Mouse (Mus musculus) left cerebral cortex, adult 18-20 months (tissue): ENCODE measurements around the gene Pdss2. TPM values are rescaled to one million over a fixed set of nuclear protein-coding genes. Genes with fewer than 3 reads are reported as not detected.
A peak's percentile ranks its signal among the peaks of the same experiment; 100 is the strongest.
"Not testable (repeated sequence)": the region's sequence is repeated elsewhere in the genome, so short reads cannot be mapped to it uniquely, and the experiment has no call there.

Experiments used
- DNase-seq, 2 experiments: peaks; one replicate each; pipeline ENCODE4 v3.0.0; 2021 to 2022; ENCODE audit warnings: low spot score in 2 of 2, mixed read lengths in 1 of 2
- total RNA-seq, 2 experiments: library from RNA; stranded (reverse); gene quantifications; 2 replicates each; pipeline ENCODE4 v1.2.3; 2021

Gene Pdss2
- total RNA-seq, 2 experiments from 2014 or later = 16.5 to 19.3 TPM

DNA sequence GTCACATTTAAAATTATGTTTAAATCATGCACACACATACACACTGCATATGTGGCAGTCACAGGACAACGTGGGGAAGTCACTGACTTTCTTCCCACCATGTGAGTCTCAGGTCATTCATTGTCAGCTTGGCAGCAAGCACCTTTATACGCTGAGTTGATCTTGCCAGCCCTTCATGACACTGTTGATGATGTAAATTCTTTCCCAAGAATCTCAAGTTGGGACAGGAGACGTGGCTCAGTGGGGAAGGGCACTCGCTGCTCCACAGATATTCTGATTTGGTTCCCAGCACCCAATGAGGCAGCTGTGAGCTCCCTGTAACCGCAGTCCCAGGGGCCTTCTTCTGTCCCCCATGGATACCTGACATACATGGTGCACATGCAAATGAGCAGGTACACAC is 147.3 kb downstream of the Pdss2 start:
- no peak for DNase-seq

- no peak for DNase-seq
Measured at GRCm38 (mm10) chr10:43372315-43372714, 151.0 kb downstream of the Pdss2 start.

- no peak for DNase-seq
Measured at GRCm38 (mm10) chr10:43373035-43373434, 151.7 kb downstream of the Pdss2 start.

- no peak for DNase-seq
Measured at GRCm38 (mm10) chr10:43373666-43374065, 152.4 kb downstream of the Pdss2 start.

- no peak for DNase-seq
Measured at GRCm38 (mm10) chr10:43375286-43375685, 154.0 kb downstream of the Pdss2 start.

- no peak for DNase-seq
Measured at GRCm38 (mm10) chr10:43376749-43377148, 155.5 kb downstream of the Pdss2 start.

GRCm38 (mm10) chr10:43378279-43378678 is 157.0 kb downstream of the Pdss2 start:
- DNase-seq = peak; percentile 43 to 60

DNA sequence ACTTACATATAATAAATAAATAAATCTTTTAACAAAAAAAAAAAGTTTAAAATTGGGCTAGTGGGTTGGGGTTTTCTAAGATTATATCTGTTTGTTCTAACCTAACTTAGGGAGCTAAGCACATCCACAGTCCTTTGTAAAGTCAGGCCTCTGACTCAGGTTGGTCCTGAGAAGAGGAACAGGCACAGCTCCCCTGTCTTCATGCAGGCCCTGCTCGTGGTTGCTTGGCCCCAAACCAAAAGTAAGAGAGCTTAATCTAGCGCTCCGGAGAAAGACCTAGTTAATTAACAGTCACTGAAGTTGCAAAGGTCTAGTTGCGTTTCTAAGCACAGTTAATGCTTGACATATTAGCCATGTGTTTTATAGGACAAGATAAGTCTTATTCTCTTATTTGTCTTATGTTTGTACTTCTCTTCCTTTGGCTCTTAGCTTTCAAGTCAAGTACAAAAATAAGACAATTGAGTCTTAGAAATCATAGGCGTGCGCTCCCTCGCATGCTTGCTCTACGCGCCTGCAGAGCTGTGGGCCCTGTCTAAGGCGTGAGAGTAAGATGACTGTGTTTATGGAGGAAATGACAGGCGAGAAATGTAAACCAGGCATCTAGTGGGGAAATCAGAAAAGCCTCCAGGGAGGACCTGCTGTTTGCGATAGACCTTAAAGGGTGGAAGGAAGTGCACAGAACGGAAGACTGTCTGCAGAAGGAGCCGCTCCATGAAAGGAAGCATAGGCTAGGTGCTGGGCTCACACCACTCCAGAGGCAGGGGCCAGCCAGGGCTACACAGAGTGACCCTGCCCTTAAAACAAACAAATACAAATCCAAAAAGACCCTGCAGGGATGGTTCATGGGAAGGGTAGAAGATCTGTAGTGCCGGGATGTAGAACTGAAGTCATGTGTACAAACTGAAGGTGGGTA is 157.7 kb downstream of the Pdss2 start:
- DNase-seq = no peak

DNA sequence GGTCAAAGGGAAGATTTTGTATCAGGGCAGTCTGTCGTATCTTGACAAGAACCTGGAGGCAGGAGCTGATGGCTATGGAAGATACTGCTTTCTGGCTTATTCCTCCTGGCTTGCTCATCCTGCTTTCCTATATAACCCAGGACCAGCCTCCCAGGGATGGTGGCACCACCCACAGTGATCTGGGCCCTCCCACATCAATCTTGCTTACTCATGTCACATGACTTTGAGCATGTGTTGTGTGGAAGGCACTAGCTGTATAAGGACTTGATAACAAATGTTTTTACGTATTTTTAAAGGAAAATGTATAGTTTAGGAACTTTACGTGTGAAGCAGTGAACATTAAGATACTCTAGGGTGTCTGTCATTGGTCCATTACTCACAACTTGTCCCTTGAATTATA is 161.4 kb downstream of the Pdss2 start:
- no peak for DNase-seq

DNA sequence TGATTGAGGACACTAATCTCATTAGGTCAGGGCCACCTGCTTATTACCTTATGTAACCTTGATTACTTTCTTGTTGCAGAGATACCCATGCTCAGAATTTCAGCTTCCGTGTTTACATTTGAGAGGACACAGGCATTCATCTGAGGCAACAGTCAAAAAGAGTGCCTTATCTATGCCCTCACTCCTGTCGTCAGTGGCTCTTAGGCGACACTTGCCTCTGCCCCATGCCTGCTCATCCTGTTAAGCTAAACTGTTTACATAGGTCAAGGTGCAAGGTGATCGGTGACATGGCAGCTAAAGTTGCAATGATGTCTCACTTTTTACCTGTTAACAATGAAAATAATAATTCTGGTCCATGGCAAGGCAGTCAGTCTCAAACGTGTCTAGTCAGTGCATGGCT is 163.3 kb downstream of the Pdss2 start:
- no peak for DNase-seq

GRCm38 (mm10) chr10:43392921-43393320 is 171.6 kb downstream of the Pdss2 start:
- DNase-seq = no peak

GRCm38 (mm10) chr10:43393818-43394217 is 172.5 kb downstream of the Pdss2 start:
- DNase-seq = no peak

DNA sequence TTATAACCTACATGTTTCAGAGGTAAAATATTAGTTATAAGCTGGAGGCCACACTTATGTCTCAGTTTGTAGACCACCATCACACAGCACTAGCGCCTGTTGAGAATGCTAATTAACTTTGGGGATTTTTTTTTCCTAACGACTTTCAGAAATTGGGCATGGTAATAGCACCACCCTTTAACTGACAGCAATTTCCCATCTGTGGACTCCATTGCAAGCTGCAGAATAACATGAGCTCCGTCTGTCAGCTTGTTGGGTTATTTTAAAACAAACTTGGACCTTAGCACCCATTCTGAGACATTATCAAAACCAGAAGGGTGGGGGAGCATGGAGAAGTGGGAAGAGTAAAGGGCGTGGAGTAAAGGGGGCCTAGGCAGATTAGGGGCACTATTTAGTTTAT is 174.5 kb downstream of the Pdss2 start:
- no peak for DNase-seq

DNA sequence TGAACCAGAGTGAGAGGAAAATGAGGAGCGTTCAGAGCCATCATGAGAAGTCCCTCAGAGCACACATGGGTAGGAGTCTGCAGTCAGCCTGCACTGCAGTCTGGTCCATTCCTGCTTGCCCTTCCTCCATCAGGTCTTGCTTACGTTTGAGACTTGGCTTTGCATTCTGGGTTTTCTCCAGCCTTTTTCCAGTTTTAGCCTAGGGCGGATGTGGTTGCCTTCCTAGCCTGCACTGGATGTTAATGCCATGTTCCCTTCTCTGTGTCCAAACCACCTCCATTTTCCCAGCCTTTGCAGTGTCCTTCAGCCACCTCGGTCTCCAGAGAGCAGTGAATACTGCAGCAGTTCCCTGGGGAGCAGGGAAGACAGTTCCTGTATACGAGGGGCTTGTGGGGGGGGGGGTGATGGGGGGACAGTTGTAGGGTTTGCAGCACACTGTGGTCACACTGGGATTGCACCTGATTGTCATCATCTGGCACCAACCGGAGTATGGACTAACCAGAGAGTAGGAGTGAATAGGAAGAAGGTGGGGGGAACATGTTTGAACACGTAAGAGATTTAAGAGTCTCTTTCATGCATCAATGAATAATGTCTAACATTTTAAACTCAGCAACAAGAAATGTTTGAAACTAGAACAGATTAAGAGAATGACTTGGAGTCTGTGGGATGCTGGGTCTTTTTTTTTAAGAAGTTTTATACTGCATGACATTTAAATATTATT is 178.5 kb downstream of the Pdss2 start:
- DNase-seq = no peak

DNA sequence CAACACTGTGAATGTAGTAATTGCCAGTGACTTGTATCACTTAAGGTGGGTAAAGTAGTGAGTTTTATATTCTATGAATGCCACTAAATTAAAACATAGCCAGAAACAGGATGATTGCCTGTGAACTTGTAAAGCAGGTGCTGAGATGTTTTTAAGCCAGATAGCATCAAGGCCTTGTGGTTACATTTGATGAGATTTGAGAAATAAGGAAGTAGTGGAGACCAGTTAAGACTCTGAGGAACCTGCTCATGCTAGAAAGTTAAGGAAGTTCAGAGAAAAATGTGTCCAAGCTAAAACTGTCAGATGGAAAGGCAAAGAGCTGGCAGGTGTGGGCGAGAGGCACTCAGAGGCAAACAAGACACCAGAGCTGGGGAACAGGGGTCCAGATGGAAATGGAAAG is 184.8 kb downstream of the Pdss2 start:
- DNase-seq = no peak

DNA sequence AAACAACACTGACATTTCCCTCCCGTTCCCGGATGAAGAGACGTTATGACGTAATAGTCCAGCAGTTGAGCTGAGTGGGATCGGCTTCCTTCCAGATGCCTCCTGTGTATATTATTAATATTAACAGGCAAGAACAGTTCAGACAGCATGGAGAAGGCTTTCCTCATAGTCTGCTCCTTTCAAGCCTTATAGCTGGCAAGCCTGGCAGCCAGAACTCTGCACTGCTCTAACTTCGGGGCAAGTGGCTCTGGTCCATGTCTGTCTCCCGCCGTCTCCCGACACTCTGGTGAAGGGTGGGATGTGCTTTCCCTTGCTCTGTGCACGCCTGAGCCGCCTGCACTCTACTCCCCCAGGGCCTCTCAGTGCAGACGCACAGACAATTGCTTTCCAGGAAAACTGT is 185.6 kb downstream of the Pdss2 start:
- no peak for DNase-seq

DNA sequence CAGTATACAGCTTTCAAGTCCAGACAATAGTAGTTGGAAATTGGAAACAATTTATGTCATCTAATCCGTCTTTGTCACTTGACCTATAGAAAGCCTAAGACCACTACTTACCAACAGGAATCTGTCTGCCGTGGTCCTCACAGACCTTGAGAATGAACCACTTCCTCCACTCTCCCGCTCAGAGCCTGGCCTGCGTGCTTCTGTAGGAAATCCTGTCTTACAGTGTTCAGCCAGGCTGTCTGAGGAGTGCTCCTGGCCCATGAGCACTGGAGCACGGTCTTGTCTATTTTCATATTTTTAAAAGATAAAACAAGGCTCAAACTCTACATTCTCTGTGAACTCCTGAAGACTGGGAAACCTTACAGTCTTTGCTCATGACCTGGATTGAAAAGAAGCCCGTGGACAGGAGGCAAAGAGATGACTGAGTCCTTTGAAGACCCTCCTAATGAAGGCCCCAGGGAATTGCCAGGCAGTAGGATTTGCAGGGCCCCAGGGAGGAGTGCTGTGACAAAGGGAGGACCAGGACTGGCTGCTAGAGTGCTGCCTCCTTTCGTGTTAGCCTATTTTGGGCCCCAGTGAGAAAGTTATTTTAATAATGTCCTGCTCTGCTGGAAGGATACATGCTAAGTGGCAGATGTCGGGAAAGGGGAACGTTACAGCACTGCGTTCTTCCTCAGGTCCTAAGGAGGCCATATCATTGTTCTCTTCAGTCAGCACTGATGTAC is 188.4 kb downstream of the Pdss2 start:
- no peak for DNase-seq

DNA sequence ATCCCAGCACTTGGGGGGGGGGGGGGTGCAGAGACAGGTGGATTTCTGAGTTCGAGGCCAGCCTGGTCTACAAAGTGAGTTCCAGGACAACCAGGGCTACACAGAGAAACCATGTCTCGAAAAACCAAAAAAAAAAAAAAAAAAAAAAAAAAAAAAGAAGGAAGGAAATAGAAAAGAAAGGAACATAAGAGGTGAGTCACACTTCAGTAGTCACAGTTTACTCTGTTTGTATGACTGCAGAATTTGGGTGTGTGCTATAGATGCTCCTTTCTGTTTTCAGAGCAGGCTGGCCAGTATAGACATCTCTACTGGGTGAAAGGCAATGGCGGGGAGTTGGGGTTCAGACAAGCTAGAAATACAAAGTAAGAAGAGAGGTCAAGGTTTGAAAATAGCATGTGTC is 189.9 kb downstream of the Pdss2 start:
- DNase-seq = not testable (repeated sequence)

- DNase-seq = no peak
Measured at GRCm38 (mm10) chr10:43417346-43417745, 196.1 kb downstream of the Pdss2 start.

DNA sequence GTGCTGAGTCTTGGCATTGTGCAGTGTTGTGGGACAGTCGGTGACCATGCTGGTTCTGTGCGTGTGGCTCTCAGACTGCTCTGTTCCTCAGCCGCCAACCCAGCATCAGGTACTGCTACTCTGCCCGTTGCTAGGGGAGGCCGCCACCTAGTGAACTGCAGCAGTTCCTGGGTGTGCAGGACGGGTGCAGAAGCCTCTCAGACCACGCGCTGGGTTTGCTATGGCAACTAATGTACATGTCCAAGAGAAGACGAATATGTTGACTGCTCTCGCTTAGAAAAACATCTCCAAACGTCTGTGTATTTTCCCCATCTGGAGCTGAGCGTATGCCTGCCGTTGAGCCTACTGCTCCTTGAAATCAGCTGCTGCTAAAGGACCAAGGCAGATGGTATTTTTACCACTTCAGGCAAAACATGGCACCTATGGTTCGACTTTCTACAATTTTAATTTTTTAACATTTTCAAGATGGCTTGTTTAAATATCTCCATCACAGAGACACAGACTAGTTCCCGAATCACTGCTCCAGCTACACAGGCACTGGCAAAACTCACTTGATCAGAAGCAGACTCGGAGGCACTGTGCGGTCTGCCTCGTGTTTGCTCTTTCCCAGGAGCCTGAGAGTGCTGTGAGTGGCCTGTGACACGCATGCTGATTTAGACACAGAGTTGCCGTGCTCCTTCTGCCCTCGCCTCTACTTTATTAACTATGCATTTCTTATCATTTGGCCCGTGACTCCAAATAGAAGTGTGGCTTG is 199.6 kb downstream of the Pdss2 start:
- peak; percentile 49 to 62 for DNase-seq
